Comparison of ENCODE assay signal across 23 mouse cellular contexts in the genomic region with DNA sequence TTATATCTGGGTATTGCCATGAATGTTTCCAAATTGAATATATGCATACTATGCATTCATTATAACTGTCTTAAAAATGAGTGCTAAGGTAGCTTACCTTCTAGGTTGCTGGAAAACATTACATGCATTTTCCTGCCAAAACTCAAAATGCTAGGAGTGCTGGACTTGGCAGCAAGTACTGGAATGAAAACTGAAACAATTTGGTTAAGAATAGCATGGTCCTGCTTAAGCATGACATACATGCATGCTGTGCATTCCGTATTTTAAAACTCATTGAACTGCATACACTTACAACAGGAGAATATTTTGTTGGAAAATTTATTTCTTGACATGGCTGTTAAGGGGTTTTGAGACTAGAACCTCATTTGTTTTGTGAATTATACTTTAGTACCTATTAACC.
"Had no signal": no experiment of that assay in that cellular context is flagged by ENCODE, and none has a peak within 500 bp of the region (broad histone marks: within the 10 kb centered on the region; RNA-seq: fewer than 3 reads in every experiment).

No protein-coding gene starts in this region.

- H3K4me2 ChIP-seq: kidney, embryonic 15.5 days; limb, embryonic 12.5 days; liver, embryonic 12.5 days; liver, embryonic 15.5 days; lung, embryonic 15.5 days; midbrain, embryonic 15.5 days; neural tube, embryonic 13.5 days; stomach, embryonic 15.5 days had no signal

- H3K36me3 ChIP-seq: kidney, embryonic 15.5 days; limb, embryonic 12.5 days; liver, embryonic 12.5 days; liver, embryonic 15.5 days; lung, embryonic 15.5 days; midbrain, embryonic 10.5 days; midbrain, embryonic 15.5 days; neural tube, embryonic 13.5 days; stomach, embryonic 15.5 days had no signal

- H3K9me3 ChIP-seq: kidney, embryonic 15.5 days; limb, embryonic 12.5 days; liver, embryonic 12.5 days; liver, embryonic 15.5 days; lung, embryonic 15.5 days; midbrain, embryonic 10.5 days; midbrain, embryonic 15.5 days; neural tube, embryonic 13.5 days; stomach, embryonic 15.5 days had no signal

- H3K27ac ChIP-seq: kidney, embryonic 15.5 days; left cerebral cortex, adult 2 months; limb, embryonic 12.5 days; liver, embryonic 12.5 days; liver, embryonic 15.5 days; lung, embryonic 15.5 days; midbrain, embryonic 10.5 days; midbrain, embryonic 15.5 days; neural tube, embryonic 13.5 days; stomach, embryonic 15.5 days had no signal

- H3K4me3 ChIP-seq: kidney, embryonic 15.5 days; left cerebral cortex, adult 2 months; limb, embryonic 12.5 days; liver, embryonic 12.5 days; liver, embryonic 15.5 days; lung, embryonic 15.5 days; megakaryocyte, embryonic 14.5 days; midbrain, embryonic 10.5 days; midbrain, embryonic 15.5 days; myocyte; neural tube, embryonic 13.5 days; stomach, embryonic 15.5 days had no signal

- ATAC-seq: liver, embryonic 12.5 days; midbrain, embryonic 15.5 days had no signal

- DNase-seq: kidney, adult 8-10 months; kidney, postnatal 10 days; kidney, postnatal 36 days; layer of hippocampus, postnatal 36 days; lung, adult 18-20 months; lung, postnatal 10 days; lung, postnatal 36 days; retina, postnatal 1 day; right cerebral cortex, postnatal 25 days; spleen, adult 18-20 months; thymus, postnatal 36 days had no signal

- H3K4me1 ChIP-seq: kidney, embryonic 15.5 days; limb, embryonic 12.5 days; liver, embryonic 12.5 days; liver, embryonic 15.5 days; lung, embryonic 15.5 days; megakaryocyte, embryonic 14.5 days; midbrain, embryonic 10.5 days; midbrain, embryonic 15.5 days; neural tube, embryonic 13.5 days; stomach, embryonic 15.5 days had no signal

- H3K27me3 ChIP-seq: kidney, embryonic 15.5 days; limb, embryonic 12.5 days; liver, embryonic 12.5 days; liver, embryonic 15.5 days; lung, embryonic 15.5 days; megakaryocyte, embryonic 14.5 days; midbrain, embryonic 15.5 days; neural tube, embryonic 13.5 days; stomach, embryonic 15.5 days had no signal

- H3K9ac ChIP-seq: kidney, embryonic 15.5 days; limb, embryonic 12.5 days; liver, embryonic 12.5 days; liver, embryonic 15.5 days; lung, embryonic 15.5 days; midbrain, embryonic 15.5 days; neural tube, embryonic 13.5 days; stomach, embryonic 15.5 days had no signal
